Mouse (Mus musculus) erythroblast, embryonic 14.5 days (primary cell): Measurements from ENCODE around the gene Apol8.

Experiments
- GATA1 ChIP-seq: IDR thresholded peaks from 2 replicates; pipeline ENCODE4 v1.6.1; 2012; ENCODE audit warnings: low read length, inconsistent platforms, mixed read lengths
- TAL1 ChIP-seq: IDR thresholded peaks from 3 replicates; pipeline ENCODE4 v1.6.1; 2012; ENCODE audit warnings: low read length, inconsistent platforms, mixed read lengths

- TF ChIP-seq GATA1, result no peak
- TF ChIP-seq TAL1, result no peak
These were observed 47.7 kb upstream of the Apol8 start for GRCm38 (mm10) chr15:77804460-77804859.
